Mouse (Mus musculus) G1E (cell line): Measurements from ENCODE around the gene D430041D05Rik. TPM values are rescaled to one million over a fixed set of nuclear protein-coding genes. Genes with fewer than 3 reads are reported as not detected.

Source experiments
- ATAC-seq: 2 replicates; pipeline ENCODE4 v1.8.0; 2016; ENCODE audit warnings: mild to moderate bottlenecking; ENCODE audit not compliant: insufficient number of reproducible peaks, poor library complexity, low FRiP score, severe bottlenecking; ENCODE audit errors: extremely low read depth
- DNase-seq: peaks from one replicate; pipeline ENCODE4 v3.0.0; 2012; ENCODE audit warnings: low spot score
- H3K27me3 ChIP-seq: 2 replicates; pipeline ENCODE4 v1.6.1; 2012; ENCODE audit warnings: mild to moderate bottlenecking, low read length, inconsistent platforms; ENCODE audit not compliant: insufficient read depth
- H3K36me3 ChIP-seq: replicated peaks from 2 replicates; pipeline ENCODE3; 2012; ENCODE audit warnings: mild to moderate bottlenecking, inconsistent platforms
- H3K4me1 ChIP-seq: 2 replicates; pipeline ENCODE4 v1.6.1; 2012; ENCODE audit warnings: low read depth, low read length, inconsistent platforms, mixed read lengths; ENCODE audit not compliant: insufficient read depth
- H3K4me3 ChIP-seq: 2 replicates; pipeline ENCODE4 v1.5.1; 2012; ENCODE audit warnings: low read depth, mild to moderate bottlenecking, inconsistent platforms, low read length, moderate library complexity, mixed read lengths
- H3K9me3 ChIP-seq: replicated peaks from 2 replicates; pipeline ENCODE4 v1.6.1; 2012; ENCODE audit warnings: inconsistent platforms
- CTCF ChIP-seq: IDR thresholded peaks from 2 replicates; pipeline ENCODE4 v1.5.1; 2012; ENCODE audit warnings: low read depth, low read length, inconsistent platforms, mixed read lengths
- GATA1 ChIP-seq: IDR thresholded peaks from 2 replicates; pipeline ENCODE4 v1.6.1; 2012; ENCODE audit warnings: borderline replicate concordance, low read length, inconsistent platforms, mixed read lengths
- GATA2 ChIP-seq: IDR thresholded peaks from 2 replicates; pipeline ENCODE4 v1.6.1; 2012; ENCODE audit warnings: low read depth, low read length, inconsistent platforms, borderline replicate concordance
- POLR2AphosphoS5 ChIP-seq: IDR thresholded peaks from 2 replicates; pipeline ENCODE4 v1.6.1; 2012; ENCODE audit warnings: low read depth, low read length, inconsistent platforms; ENCODE audit not compliant: insufficient replicate concordance
- TAL1 ChIP-seq: conservative IDR thresholded peaks from 2 replicates; pipeline ENCODE4 v1.6.1; 2012; ENCODE audit warnings: low read depth, low read length, inconsistent platforms, mixed read lengths
- polyA plus RNA-seq: library from polyadenylated mRNA; stranded (reverse); fragments of >175 nt; gene quantifications from 2 replicates; pipeline ENCODE4 v1.2.3, GENCODE M21; 2012
- total RNA-seq, 2 experiments: library from RNA; stranded (forward) in 1 of 2; stranded (reverse) in 1 of 2; fragments of 200-1000 nt in 1 of 2; fragments of >200 nt in 1 of 2; fragmentation: Nextera tagmentation in 1 of 2; gene quantifications; 2 replicates each; pipeline ENCODE4 v1.2.3; 2014 to 2017

Gene D430041D05Rik
- total and polyA plus RNA-seq, 3 experiments, result 0.01 to 0.22 TPM; not detected in 1

- no peak for ATAC-seq
- TF ChIP-seq GATA2 (no peak), GATA1 (no peak), POLR2AphosphoS5 (no peak), CTCF (no peak)
- H3K4me1 ChIP-seq, result peaks cover 2% of the 10 kb centered on the region
- H3K27me3 ChIP-seq, result peaks cover 4% of the 10 kb centered on the region; the same call in 1 of the 2 replicates
- no peak overlapping the region for H3K4me3 ChIP-seq
- DNase-seq, result no peak
- no peaks in the 10 kb centered on the region for H3K9me3 ChIP-seq
- H3K36me3 ChIP-seq, result no peaks in the 10 kb centered on the region
These were observed 227.5 kb downstream of the D430041D05Rik start for GRCm38 (mm10) chr2:104183246-104183845.

DNA sequence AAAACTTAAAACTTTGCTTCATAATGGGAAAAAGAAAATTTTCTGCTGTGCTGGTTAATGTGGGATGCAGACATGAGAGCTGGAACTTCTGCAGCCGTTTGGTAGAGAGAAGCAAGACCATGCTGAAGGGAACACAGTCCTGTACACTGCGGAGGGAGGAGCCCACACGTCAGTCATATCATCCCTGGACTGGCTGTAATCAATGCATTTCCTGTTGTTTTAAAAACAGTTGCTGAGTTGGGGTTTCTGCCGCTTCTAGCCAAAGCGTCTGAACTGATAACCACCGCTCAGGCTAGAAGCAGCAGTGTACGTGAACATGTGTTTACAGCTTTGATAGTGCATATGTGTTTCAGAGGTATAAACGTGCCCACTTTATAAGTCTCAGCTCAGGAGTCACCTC, 231.2 kb downstream of the D430041D05Rik start:
- peaks cover 16% of the 10 kb centered on the region for H3K27me3 ChIP-seq
- H3K36me3 ChIP-seq, result no peaks in the 10 kb centered on the region
- DNase-seq (no peak), ATAC-seq (no peak)
- H3K4me1 ChIP-seq, result peaks cover 16% of the 10 kb centered on the region
- no peak overlapping the region for H3K4me3 ChIP-seq
- H3K9me3 ChIP-seq, result no peaks in the 10 kb centered on the region
- TF ChIP-seq POLR2AphosphoS5 (no peak), GATA2 (no peak), GATA1 (no peak), TAL1 (no peak), CTCF (no peak)

GRCm38 (mm10) chr2:104178251-104178650, 232.6 kb downstream of the D430041D05Rik start:
- Histone ChIP-seq H3K4me3 (no peak overlapping the region), H3K36me3 (no peaks in the 10 kb centered on the region), H3K27me3 (peaks cover 16% of the 10 kb centered on the region), H3K4me1 (peaks cover 16% of the 10 kb centered on the region), H3K9me3 (no peaks in the 10 kb centered on the region)
- peak; percentile 45 for ATAC-seq
- DNase-seq, result no peak
- TF ChIP-seq GATA2 (no peak), POLR2AphosphoS5 (no peak), CTCF (no peak), GATA1 (no peak), TAL1 (no peak)

DNA sequence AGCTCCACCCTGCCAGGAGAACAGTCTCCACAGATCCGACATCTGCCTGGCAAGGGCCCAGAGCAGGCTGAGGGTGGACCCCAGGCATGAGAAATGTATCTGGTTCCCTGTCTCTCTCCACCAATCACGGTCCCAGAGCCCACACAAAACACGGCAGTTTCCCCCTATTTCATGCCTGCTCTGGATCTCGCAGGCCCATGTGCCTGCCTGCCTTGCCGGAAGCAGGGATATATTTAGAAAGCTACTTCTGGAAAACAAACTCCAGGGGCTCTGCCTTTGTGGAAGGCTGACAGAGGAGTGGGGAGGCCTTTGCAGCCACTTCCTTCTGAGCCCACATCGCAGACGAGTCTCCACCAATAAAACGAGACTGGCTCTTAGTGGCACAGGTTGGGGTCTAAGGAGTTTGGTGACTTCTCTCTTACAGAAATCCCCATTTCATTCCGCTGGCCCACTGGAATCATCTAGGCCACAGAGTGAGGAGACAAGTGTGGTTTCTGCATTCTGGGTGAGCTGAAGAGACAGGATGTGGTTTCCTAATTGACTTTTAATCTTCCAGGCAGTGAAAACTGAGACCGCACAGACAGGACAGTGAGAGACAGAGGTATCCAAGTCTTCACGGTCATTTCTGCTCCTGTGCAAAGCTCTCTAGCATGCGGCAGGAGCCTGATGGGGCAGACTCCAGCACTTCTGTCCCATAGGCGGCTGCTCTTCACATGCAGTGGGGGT, 233.7 kb downstream of the D430041D05Rik start:
- ATAC-seq (no peak), DNase-seq (no peak)
- Histone ChIP-seq H3K9me3 (no peaks in the 10 kb centered on the region), H3K4me1 (peaks cover 23% of the 10 kb centered on the region), H3K27me3 (peaks cover 22% of the 10 kb centered on the region), H3K36me3 (no peaks in the 10 kb centered on the region), H3K4me3 (no peak overlapping the region)
- TF ChIP-seq POLR2AphosphoS5 (no peak), TAL1 (no peak)

DNA sequence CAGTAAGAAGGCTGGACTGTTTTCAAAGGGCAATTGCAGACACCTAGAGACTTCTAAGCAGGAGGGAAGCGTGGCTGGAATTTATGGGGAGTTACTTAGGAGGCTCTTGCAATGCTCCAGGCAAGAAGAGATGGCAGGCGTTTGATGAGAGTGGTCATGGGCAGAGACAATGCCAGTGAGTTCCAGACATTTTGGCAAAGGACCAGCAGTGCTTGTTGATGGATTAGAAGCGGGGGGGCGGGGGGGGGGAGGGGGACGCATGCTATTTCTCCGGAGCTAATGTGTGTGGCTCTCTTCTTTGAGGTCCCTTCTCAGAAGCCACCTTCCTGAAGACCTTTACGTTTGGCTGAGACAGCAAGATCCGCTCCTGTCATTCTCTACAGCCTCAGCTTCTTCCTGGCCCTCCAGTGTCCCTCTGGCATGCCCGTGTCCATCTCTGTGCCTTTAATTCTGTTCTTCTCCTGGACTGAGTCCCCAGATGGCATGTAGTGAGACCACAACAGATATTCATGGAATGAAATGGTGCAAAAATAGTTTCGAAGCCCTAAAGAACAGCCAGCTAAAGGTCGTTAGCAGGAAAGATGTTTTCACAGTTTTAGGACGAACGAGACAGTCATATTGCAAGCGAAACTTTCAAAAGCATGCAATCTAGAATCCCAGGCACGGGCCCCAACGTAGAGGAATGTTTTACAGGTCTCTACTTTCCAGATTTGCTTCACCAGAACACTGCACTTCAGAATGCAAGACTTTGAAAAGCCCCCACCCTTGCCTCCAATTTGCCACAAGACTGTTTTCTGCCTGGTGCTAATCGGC, 234.4 kb downstream of the D430041D05Rik start:
- Histone ChIP-seq H3K27me3 (peaks cover 23% of the 10 kb centered on the region), H3K4me1 (peaks cover 26% of the 10 kb centered on the region), H3K4me3 (no peak overlapping the region), H3K9me3 (no peaks in the 10 kb centered on the region), H3K36me3 (no peaks in the 10 kb centered on the region)
- no peak for ATAC-seq
- TF ChIP-seq CTCF (no peak), TAL1 (no peak), GATA2 (no peak), POLR2AphosphoS5 (no peak), GATA1 (no peak)
- DNase-seq, result no peak

- TF ChIP-seq GATA1 (no peak), TAL1 (no peak), GATA2 (no peak)
- DNase-seq (no peak), ATAC-seq (no peak)
- Histone ChIP-seq H3K4me3 (no peak overlapping the region), H3K4me1 (peaks cover 26% of the 10 kb centered on the region), H3K27me3 (peaks cover 24% of the 10 kb centered on the region), H3K36me3 (no peaks in the 10 kb centered on the region), H3K9me3 (no peaks in the 10 kb centered on the region)
These were observed 235.2 kb downstream of the D430041D05Rik start for GRCm38 (mm10) chr2:104175476-104176165.
